Mouse (Mus musculus): ENCODE data around the gene Nagk. TPM values are rescaled to one million over a fixed set of nuclear protein-coding genes. Genes with fewer than 3 reads are reported as not detected.
"Not testable (repeated sequence)": the region's sequence is repeated elsewhere in the genome, so short reads cannot be mapped to it uniquely, and the experiment has no call there.

The Nagk gene
- polyA plus RNA-seq, 1 experiment from 2014 or later = 58.3 TPM

DNA sequence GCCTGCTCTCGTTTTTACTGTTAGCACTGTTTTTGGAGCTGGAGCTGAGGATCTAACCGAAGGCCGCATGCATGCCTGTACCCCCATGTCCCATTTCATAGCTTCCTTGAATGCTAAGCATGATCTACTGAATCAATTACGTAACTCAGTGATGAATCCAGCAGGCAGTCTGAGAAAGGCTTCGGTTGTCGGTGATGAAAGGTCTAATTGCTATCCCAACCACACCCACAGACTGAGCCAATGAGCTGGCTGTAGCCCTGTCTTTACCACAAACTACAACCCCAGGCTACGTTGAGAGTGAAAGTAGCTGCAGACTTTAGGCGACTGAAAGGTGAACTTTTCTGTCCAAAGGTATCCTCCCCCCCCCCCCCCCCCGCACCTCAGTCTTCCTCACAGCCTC lies 20.7 kb upstream of the Nagk start:
- Histone ChIP-seq H3K27me3 (ENCODE audit: control insufficient read depth, insufficient read depth, low read depth, low read length) (no peaks in the 10 kb centered on the region), H3K9me3 (ENCODE audit: control insufficient read depth, low read length) (no peaks in the 10 kb centered on the region), H3K27ac (ENCODE audit: low read length) (no peak overlapping the region), H3K4me1 (replicated peaks; ENCODE audit: control insufficient read depth, insufficient read depth, low read length) (peaks cover 14% of the 10 kb centered on the region), H3K9ac (ENCODE audit: low read length) (peak overlapping the region; percentile 96), H3K4me2 (ENCODE audit: low read depth, low read length) (peak overlapping the region; percentile 91), H3K36me3 (ENCODE audit: control insufficient read depth, insufficient read depth, low read length) (peaks cover 16% of the 10 kb centered on the region), H3K4me3 (ENCODE audit: low read length) (peak overlapping the region; percentile 97; the same call in 1 of the 2 replicates)
- ATAC-seq (ENCODE audit: low read depth) = no peak
- WGBS = 53% methylated on average over 8 of the region's 9 CpGs

DNA sequence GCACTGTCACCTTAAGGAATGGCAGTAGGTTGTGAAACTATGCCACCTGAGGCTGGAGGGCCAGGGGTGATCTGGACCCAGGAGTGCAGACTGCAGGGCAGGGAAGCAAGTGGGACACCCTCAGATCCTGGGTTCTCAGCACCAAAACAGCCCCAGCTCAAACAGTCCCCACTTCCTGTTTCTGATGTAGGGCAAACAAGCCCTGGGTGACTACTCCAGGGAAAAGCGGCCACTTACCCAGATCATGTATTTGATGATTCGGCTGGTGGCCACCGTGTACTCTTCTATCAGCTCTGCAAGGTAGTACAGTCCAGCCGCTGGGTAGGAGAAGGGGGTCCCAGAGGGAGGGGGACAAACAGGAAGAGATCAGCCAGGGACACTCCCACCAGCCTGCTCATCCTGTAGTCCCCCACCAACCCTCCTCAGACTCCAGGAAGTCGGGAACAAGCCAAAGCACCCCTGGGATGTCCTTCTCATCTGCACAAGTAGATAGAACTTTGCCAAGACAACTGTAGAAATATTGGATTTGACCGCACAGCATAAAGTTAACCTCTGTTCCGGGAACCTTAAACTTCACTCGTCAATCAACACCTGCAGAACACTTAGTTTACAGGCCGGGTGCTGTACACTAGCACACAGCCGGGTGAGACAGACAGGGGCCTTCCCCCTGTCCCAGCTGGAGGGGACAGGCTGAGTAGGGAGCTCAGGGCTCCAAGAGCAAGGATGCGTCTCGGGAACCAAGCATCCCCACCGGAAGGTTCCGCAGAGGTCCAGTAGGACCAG lies 19.8 kb upstream of the Nagk start:
- peak; percentile 30 for ATAC-seq (ENCODE audit: low read depth)
- Histone ChIP-seq H3K4me2 (ENCODE audit: low read depth, low read length) (peak overlapping the region; percentile 91), H3K4me1 (replicated peaks; ENCODE audit: control insufficient read depth, insufficient read depth, low read length) (peaks cover 14% of the 10 kb centered on the region), H3K27ac (ENCODE audit: low read length) (peak overlapping the region; percentile 91), H3K9ac (ENCODE audit: low read length) (peak overlapping the region; percentile 96), H3K27me3 (ENCODE audit: control insufficient read depth, insufficient read depth, low read depth, low read length) (no peaks in the 10 kb centered on the region), H3K9me3 (ENCODE audit: control insufficient read depth, low read length) (no peaks in the 10 kb centered on the region), H3K36me3 (ENCODE audit: control insufficient read depth, insufficient read depth, low read length) (peaks cover 16% of the 10 kb centered on the region), H3K4me3 (ENCODE audit: low read length) (peak overlapping the region; percentile 97)
- under 1% methylated on average over 14 of the region's 14 CpGs for WGBS

DNA sequence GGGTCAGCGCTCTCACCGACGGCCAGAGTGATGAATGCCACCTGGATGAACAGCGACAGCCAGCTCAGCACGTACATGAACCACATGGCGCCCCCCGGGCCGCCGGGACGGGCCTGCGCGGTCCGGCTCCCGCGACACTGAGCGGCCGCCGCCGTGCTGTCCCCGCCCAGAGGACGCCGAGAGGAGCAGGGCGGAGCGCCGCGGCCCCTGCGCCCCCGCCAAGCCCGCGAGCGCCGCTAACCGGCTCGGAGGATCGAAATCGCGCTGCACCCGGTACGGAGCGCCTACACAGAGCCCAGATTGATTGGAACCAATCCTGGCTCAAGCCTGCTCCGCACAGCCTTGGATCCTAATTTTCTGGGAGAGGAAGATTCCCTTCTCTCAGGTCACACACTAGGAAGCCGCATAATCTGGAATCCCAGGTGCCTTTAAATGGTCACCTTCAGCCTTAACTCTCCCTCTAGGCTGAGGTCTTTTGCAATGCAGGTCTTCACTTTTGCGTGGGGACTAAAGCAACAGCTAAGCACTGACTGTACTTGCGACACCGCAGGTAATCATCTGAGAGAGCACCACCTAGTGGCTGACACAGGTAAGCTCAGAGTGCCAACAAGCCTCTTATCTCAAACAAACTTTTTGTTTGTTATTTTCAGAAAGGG lies 19.0 kb upstream of the Nagk start, which contains the start of gene Tex261:
Gene Tex261, minus strand, starts transcription at position 176 of the 656 bp plus-strand sequence.
- H3K27me3 ChIP-seq (ENCODE audit: control insufficient read depth, insufficient read depth, low read depth, low read length) = no peaks in the 10 kb centered on the region
- ATAC-seq (ENCODE audit: low read depth) = peak; percentile 98
- peak within 1 kb of the TSS; percentile 91 for H3K27ac ChIP-seq (ENCODE audit: low read length)
- H3K4me2 ChIP-seq (ENCODE audit: low read depth, low read length) = peak within 1 kb of the TSS; percentile 91
- H3K9me3 ChIP-seq (ENCODE audit: control insufficient read depth, low read length) = no peaks in the 10 kb centered on the region
- peaks cover 16% of the 10 kb centered on the region for H3K36me3 ChIP-seq (ENCODE audit: control insufficient read depth, insufficient read depth, low read length)
- H3K4me3 ChIP-seq (ENCODE audit: low read length) = peak within 1 kb of the TSS; percentile 97
- peak within 1 kb of the TSS; percentile 96 for H3K9ac ChIP-seq (ENCODE audit: low read length)
- under 1% methylated on average over 44 of the region's 45 CpGs for WGBS
- peaks cover 14% of the 10 kb centered on the region for H3K4me1 ChIP-seq (replicated peaks; ENCODE audit: control insufficient read depth, insufficient read depth, low read length)

DNA sequence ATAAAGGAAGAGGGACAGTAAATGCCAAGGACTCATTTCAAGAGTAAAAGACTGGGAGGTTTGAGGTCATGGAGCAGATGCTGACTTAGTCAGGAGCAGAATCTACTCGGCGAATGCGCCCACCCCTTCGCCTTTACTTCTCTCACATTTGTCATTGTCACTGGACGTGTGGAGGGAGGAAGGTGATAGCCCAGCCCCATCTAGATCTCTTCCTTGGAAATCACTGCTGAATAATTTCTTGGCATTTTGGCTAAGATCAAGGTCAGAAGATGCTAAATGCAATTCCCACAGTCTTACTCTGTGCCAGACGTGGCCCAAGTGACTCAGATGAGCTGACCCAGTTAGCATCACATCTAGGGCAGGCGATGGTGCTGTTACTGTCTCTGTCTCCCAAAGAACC lies 16.5 kb upstream of the Nagk start:
- no peaks in the 10 kb centered on the region for H3K27me3 ChIP-seq (ENCODE audit: control insufficient read depth, insufficient read depth, low read depth, low read length)
- H3K4me1 ChIP-seq (replicated peaks; ENCODE audit: control insufficient read depth, insufficient read depth, low read length) = peaks cover 14% of the 10 kb centered on the region
- H3K27ac ChIP-seq (ENCODE audit: low read length) = no peak overlapping the region
- H3K4me3 ChIP-seq (ENCODE audit: low read length) = no peak overlapping the region
- H3K36me3 ChIP-seq (ENCODE audit: control insufficient read depth, insufficient read depth, low read length) = peaks cover 2% of the 10 kb centered on the region
- H3K9me3 ChIP-seq (ENCODE audit: control insufficient read depth, low read length) = no peaks in the 10 kb centered on the region
- no peak overlapping the region for H3K4me2 ChIP-seq (ENCODE audit: low read depth, low read length)
- H3K9ac ChIP-seq (ENCODE audit: low read length) = no peak overlapping the region
- WGBS = 72% methylated on average over 7 of the region's 7 CpGs
- no peak for ATAC-seq (ENCODE audit: low read depth)

DNA sequence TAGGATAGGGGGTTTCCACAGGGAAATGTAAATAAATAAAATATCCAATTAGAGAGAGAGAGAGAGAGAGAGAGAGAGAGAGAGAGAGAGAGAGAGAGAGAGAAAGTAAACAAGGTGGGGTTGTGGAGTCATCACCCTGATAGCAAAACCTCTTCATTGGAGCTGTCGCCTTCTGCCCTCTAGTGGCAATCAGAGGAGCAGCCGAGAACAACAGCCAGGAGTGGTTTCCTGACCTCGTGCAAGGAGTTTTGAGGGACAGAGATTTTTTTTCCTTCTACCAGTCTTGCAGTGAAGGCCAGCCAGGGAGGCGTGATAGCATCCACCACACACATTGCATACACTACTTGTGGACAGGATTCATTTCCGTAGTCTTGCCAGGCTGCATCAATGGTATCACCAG lies 15.8 kb upstream of the Nagk start:
- no peaks in the 10 kb centered on the region for H3K27me3 ChIP-seq (ENCODE audit: control insufficient read depth, insufficient read depth, low read depth, low read length)
- peaks cover 13% of the 10 kb centered on the region for H3K4me1 ChIP-seq (replicated peaks; ENCODE audit: control insufficient read depth, insufficient read depth, low read length)
- H3K27ac ChIP-seq (ENCODE audit: low read length) = no peak overlapping the region
- H3K9ac ChIP-seq (ENCODE audit: low read length) = no peak overlapping the region
- no peak for ATAC-seq (ENCODE audit: low read depth)
- H3K4me3 ChIP-seq (ENCODE audit: low read length) = no peak overlapping the region
- no peaks in the 10 kb centered on the region for H3K36me3 ChIP-seq (ENCODE audit: control insufficient read depth, insufficient read depth, low read length)
- H3K4me2 ChIP-seq (ENCODE audit: low read depth, low read length) = no peak overlapping the region
- 9% methylated on average over 5 of the region's 5 CpGs for WGBS
- no peaks in the 10 kb centered on the region for H3K9me3 ChIP-seq (ENCODE audit: control insufficient read depth, low read length)

DNA sequence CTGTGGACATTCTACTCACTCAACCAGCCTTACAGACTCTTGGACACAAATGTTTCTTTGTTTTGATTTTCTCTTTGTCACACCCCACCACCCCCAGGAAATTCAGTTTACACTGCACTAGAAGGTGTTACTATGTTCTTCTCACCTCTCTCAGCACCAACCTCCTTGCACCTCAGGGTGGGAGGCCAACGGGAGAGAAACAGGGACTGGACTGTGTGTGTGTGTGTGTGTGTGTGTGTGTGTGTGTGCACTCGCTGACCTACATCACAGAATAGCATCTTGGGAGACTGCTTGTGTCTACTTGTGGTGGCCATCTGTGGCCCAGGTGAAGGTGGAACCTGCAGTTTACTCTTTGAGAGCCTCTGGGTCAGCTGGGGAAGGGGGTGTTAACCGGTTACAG lies 8.4 kb upstream of the Nagk start:
- WGBS = 56% methylated on average over 3 of the region's 3 CpGs
- no peaks in the 10 kb centered on the region for H3K4me1 ChIP-seq (replicated peaks; ENCODE audit: control insufficient read depth, insufficient read depth, low read length)
- no peak for ATAC-seq (ENCODE audit: low read depth)

DNA sequence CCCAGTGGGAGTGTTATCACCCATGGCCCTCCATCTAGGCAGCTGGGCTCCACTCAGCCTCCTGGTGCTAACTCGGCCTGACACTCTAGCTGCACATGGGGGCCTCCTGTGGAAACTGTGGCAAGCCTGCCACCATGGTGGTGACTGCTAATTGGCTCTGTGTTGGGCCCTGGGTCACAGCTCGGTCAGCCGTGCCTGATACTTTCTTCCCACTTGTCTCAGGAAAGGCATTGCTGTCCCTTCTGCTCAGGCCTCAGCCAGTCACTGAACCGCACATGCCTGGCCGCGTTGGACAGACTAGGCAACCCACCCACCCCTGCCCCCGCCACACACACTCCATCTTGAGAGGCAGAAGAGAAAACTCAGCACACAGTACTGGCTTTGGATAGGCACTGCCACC lies 6.2 kb upstream of the Nagk start:
- no peak overlapping the region for H3K4me2 ChIP-seq (ENCODE audit: low read depth, low read length)
- ATAC-seq (ENCODE audit: low read depth) = no peak
- H3K9me3 ChIP-seq (ENCODE audit: control insufficient read depth, low read length) = no peaks in the 10 kb centered on the region
- H3K4me3 ChIP-seq (ENCODE audit: low read length) = no peak overlapping the region
- H3K36me3 ChIP-seq (ENCODE audit: control insufficient read depth, insufficient read depth, low read length) = no peaks in the 10 kb centered on the region
- no peaks in the 10 kb centered on the region for H3K4me1 ChIP-seq (replicated peaks; ENCODE audit: control insufficient read depth, insufficient read depth, low read length)
- WGBS = 66% methylated on average over 7 of the region's 7 CpGs
- H3K27ac ChIP-seq (ENCODE audit: low read length) = no peak overlapping the region
- no peak overlapping the region for H3K9ac ChIP-seq (ENCODE audit: low read length)
- no peaks in the 10 kb centered on the region for H3K27me3 ChIP-seq (ENCODE audit: control insufficient read depth, insufficient read depth, low read depth, low read length)

More for the DNA sequence above, 8.4 kb upstream of the Nagk start:
- no peak overlapping the region for H3K9ac ChIP-seq (ENCODE audit: low read length)
- H3K36me3 ChIP-seq (ENCODE audit: control insufficient read depth, insufficient read depth, low read length) = no peaks in the 10 kb centered on the region
- H3K27ac ChIP-seq (ENCODE audit: low read length) = no peak overlapping the region
- H3K27me3 ChIP-seq (ENCODE audit: control insufficient read depth, insufficient read depth, low read depth, low read length) = no peaks in the 10 kb centered on the region
- no peaks in the 10 kb centered on the region for H3K9me3 ChIP-seq (ENCODE audit: control insufficient read depth, low read length)
- H3K4me2 ChIP-seq (ENCODE audit: low read depth, low read length) = no peak overlapping the region
- H3K4me3 ChIP-seq (ENCODE audit: low read length) = no peak overlapping the region

DNA sequence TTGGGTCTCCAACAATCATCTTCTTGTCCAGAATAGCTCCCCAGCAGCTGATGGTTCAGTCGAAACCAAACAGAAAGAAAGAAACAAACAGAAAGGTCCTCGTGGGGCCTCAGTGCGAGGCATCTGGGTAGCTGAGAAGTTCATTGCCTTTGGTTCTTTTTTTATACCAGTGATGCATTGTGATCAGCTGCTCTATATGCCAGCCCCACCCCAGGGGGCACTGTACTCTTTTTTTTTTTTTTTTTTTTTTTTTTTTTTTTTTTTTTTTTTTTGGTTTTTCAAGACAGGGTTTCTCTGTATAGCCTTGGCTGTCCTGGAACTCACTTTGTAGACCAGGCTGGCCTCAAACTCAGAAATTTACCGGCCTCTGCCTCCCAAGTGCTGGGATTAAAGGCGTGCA lies 4.2 kb upstream of the Nagk start:
- not testable (repeated sequence) for H3K36me3 ChIP-seq (ENCODE audit: control insufficient read depth, insufficient read depth, low read length); H3K4me1 ChIP-seq (replicated peaks; ENCODE audit: control insufficient read depth, insufficient read depth, low read length); H3K27me3 ChIP-seq (ENCODE audit: control insufficient read depth, insufficient read depth, low read depth, low read length); H3K4me2 ChIP-seq (ENCODE audit: low read depth, low read length); H3K4me3 ChIP-seq (ENCODE audit: low read length); H3K27ac ChIP-seq (ENCODE audit: low read length); ATAC-seq (ENCODE audit: low read depth); H3K9ac ChIP-seq (ENCODE audit: low read length); H3K9me3 ChIP-seq (ENCODE audit: control insufficient read depth, low read length)
- 84% methylated on average over 5 of the region's 5 CpGs for WGBS

DNA sequence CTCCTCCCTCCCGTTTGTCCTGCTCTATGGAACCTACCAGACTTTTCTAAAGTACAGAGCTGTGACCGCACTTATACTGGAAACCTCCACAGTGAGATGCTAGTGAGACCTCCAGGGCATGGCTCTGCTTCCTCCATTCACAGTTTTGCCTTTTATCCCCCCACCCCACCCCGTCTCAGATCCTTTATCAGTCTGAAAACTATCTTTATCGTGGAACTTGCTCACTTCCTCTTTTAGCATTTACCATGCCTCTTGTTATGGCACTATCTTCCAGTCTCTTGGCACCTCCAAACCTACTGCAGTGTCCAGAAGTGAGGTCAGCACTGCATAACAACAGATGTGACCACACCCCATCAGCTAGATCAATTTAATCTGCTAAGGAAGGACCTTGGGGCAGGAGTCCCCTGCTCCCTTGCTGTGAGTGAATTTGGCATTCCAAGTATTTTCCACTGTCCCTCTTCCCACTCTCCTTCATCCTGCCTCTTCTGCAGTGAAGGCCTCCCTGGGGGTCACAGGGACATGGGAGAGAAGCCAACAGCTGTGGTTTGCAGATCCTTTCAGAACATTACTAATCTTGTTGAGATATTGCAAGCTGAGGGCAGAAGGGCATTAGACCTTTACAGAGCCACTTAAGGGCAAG lies 3.4 kb upstream of the Nagk start:
- H3K36me3 ChIP-seq (ENCODE audit: control insufficient read depth, insufficient read depth, low read length) = no peaks in the 10 kb centered on the region
- no peak overlapping the region for H3K9ac ChIP-seq (ENCODE audit: low read length)
- ATAC-seq (ENCODE audit: low read depth) = no peak
- H3K4me1 ChIP-seq (replicated peaks; ENCODE audit: control insufficient read depth, insufficient read depth, low read length) = peaks cover 5% of the 10 kb centered on the region; the same call in 1 of the 2 replicates
- H3K27me3 ChIP-seq (ENCODE audit: control insufficient read depth, insufficient read depth, low read depth, low read length) = no peaks in the 10 kb centered on the region
- H3K9me3 ChIP-seq (ENCODE audit: control insufficient read depth, low read length) = no peaks in the 10 kb centered on the region
- H3K4me2 ChIP-seq (ENCODE audit: low read depth, low read length) = no peak overlapping the region
- H3K27ac ChIP-seq (ENCODE audit: low read length) = no peak overlapping the region
- no peak overlapping the region for H3K4me3 ChIP-seq (ENCODE audit: low read length)
- WGBS = 49% methylated on average over 4 of the region's 4 CpGs
